Mouse (Mus musculus): ENCODE data around the gene Cd36. TPM values are rescaled to one million over a fixed set of nuclear protein-coding genes. Genes with fewer than 3 reads are reported as not detected.
A peak's percentile ranks its signal among the peaks of the same experiment; 100 is the strongest.
"Not testable (repeated sequence)": the region's sequence is repeated elsewhere in the genome, so short reads cannot be mapped to it uniquely, and the experiment has no call there.

The Cd36 gene
- 22.6 and 25.0 TPM in 2 replicates for polyA plus RNA-seq (2015; fragmentation: Nextera tagmentation; extraction: Ambion mirVana)

- no peaks in the 10 kb centered on the region for H3K4me1 ChIP-seq (replicated peaks; ENCODE audit: insufficient read depth, low read length)
- no peaks in the 10 kb centered on the region for H3K27me3 ChIP-seq (ENCODE audit: insufficient read depth, low read length)
- no peaks in the 10 kb centered on the region for H3K36me3 ChIP-seq (ENCODE audit: insufficient read depth, low read length)
- H3K4me2 ChIP-seq (ENCODE audit: low read length) = peak within 1 kb of the TSS; percentile 15; the same call in 1 of the 2 replicates
- ATAC-seq (replicated peaks; ENCODE audit: low FRiP score, low read depth) (no peak), DNase-seq (ENCODE audit: low spot score) (no peak)
- no peak within 1 kb of the TSS for H3K27ac ChIP-seq
- TF ChIP-seq CTCF (IDR thresholded peaks at IDR 0.05; ENCODE audit: low read depth) = no peak
- no peaks in the 10 kb centered on the region for H3K9me3 ChIP-seq (replicated peaks; ENCODE audit: low read length)
- no peak within 1 kb of the TSS for H3K9ac ChIP-seq (ENCODE audit: low read depth, low read length)
- H3K4me3 ChIP-seq (replicated peaks; ENCODE audit: low read depth, low read length) = no peak within 1 kb of the TSS
- 19% methylated on average over 5 of the region's 5 CpGs for WGBS
Measured at GRCm38 (mm10) chr5:17888598-17888997, at the start of gene Cd36. Cd36 (minus strand) TSS chr5:17888801.

- ATAC-seq (replicated peaks; ENCODE audit: low FRiP score, low read depth) (no peak), DNase-seq (ENCODE audit: low spot score) (no peak)
- no peak overlapping the region for H3K4me3 ChIP-seq (replicated peaks; ENCODE audit: low read depth, low read length)
- WGBS = 54% methylated on average over 1 of the region's 1 CpGs
- H3K27me3 ChIP-seq (ENCODE audit: insufficient read depth, low read length) = no peaks in the 10 kb centered on the region
- no peaks in the 10 kb centered on the region for H3K4me1 ChIP-seq (replicated peaks; ENCODE audit: insufficient read depth, low read length)
- no peak overlapping the region for H3K9ac ChIP-seq (ENCODE audit: low read depth, low read length)
- H3K9me3 ChIP-seq (replicated peaks; ENCODE audit: low read length) = no peaks in the 10 kb centered on the region
- no peak overlapping the region for H3K4me2 ChIP-seq (ENCODE audit: low read length)
- TF ChIP-seq CTCF (IDR thresholded peaks at IDR 0.05; ENCODE audit: low read depth) = no peak
- no peak overlapping the region for H3K27ac ChIP-seq
- no peaks in the 10 kb centered on the region for H3K36me3 ChIP-seq (ENCODE audit: insufficient read depth, low read length)
Measured at GRCm38 (mm10) chr5:17934501-17934900, 45.9 kb upstream of the Cd36 start.

GRCm38 (mm10) chr5:17931588-17931987, 43.0 kb upstream of the Cd36 start:
- not testable (repeated sequence) for DNase-seq (ENCODE audit: low spot score); H3K27me3 ChIP-seq (ENCODE audit: insufficient read depth, low read length); H3K4me2 ChIP-seq (ENCODE audit: low read length); H3K9ac ChIP-seq (ENCODE audit: low read depth, low read length); H3K4me1 ChIP-seq (replicated peaks; ENCODE audit: insufficient read depth, low read length); H3K4me3 ChIP-seq (replicated peaks; ENCODE audit: low read depth, low read length); ATAC-seq (replicated peaks; ENCODE audit: low FRiP score, low read depth); H3K27ac ChIP-seq; H3K9me3 ChIP-seq (replicated peaks; ENCODE audit: low read length); H3K36me3 ChIP-seq (ENCODE audit: insufficient read depth, low read length)
- 97% methylated on average over 2 of the region's 2 CpGs for WGBS

GRCm38 (mm10) chr5:17929006-17929567, 40.5 kb upstream of the Cd36 start:
- H3K4me2 ChIP-seq (ENCODE audit: low read length) = no peak overlapping the region
- H3K27me3 ChIP-seq (ENCODE audit: insufficient read depth, low read length) = no peaks in the 10 kb centered on the region
- H3K9me3 ChIP-seq (replicated peaks; ENCODE audit: low read length) = no peaks in the 10 kb centered on the region
- no peaks in the 10 kb centered on the region for H3K36me3 ChIP-seq (ENCODE audit: insufficient read depth, low read length)
- no peak for TF ChIP-seq CTCF (IDR thresholded peaks at IDR 0.05; ENCODE audit: low read depth)
- peaks cover 5% of the 10 kb centered on the region for H3K4me1 ChIP-seq (replicated peaks; ENCODE audit: insufficient read depth, low read length)
- no peak overlapping the region for H3K9ac ChIP-seq (ENCODE audit: low read depth, low read length)
- ATAC-seq (replicated peaks; ENCODE audit: low FRiP score, low read depth) (0 out of 2 replicates have a peak, but pooled peaks have one; percentile 40), DNase-seq (ENCODE audit: low spot score) (no peak)
- WGBS = 40% methylated on average over 7 of the region's 7 CpGs
- H3K27ac ChIP-seq = no peak overlapping the region
- H3K4me3 ChIP-seq (replicated peaks; ENCODE audit: low read depth, low read length) = no peak overlapping the region

- Histone ChIP-seq H3K4me3 (replicated peaks; ENCODE audit: low read depth, low read length) (no peak overlapping the region), H3K9me3 (replicated peaks; ENCODE audit: low read length) (no peaks in the 10 kb centered on the region), H3K9ac (ENCODE audit: low read depth, low read length) (no peak overlapping the region), H3K36me3 (ENCODE audit: insufficient read depth, low read length) (no peaks in the 10 kb centered on the region), H3K4me1 (replicated peaks; ENCODE audit: insufficient read depth, low read length) (peaks cover 5% of the 10 kb centered on the region), H3K27me3 (ENCODE audit: insufficient read depth, low read length) (no peaks in the 10 kb centered on the region), H3K27ac (no peak overlapping the region), H3K4me2 (ENCODE audit: low read length) (no peak overlapping the region)
- TF ChIP-seq CTCF (IDR thresholded peaks at IDR 0.05; ENCODE audit: low read depth) = no peak
- DNase-seq (ENCODE audit: low spot score) = peak; percentile 44
- WGBS = 29% methylated on average over 4 of the region's 4 CpGs
- peak; percentile 91 for ATAC-seq (replicated peaks; ENCODE audit: low FRiP score, low read depth)
Measured at GRCm38 (mm10) chr5:17928471-17928870, 39.9 kb upstream of the Cd36 start.

- Histone ChIP-seq H3K4me3 (replicated peaks; ENCODE audit: low read depth, low read length) (no peak overlapping the region), H3K27ac (0 out of 2 replicates have a peak overlapping the region, but pooled peaks have one; percentile 68), H3K9me3 (replicated peaks; ENCODE audit: low read length) (no peaks in the 10 kb centered on the region), H3K4me1 (replicated peaks; ENCODE audit: insufficient read depth, low read length) (peaks cover 5% of the 10 kb centered on the region), H3K27me3 (ENCODE audit: insufficient read depth, low read length) (no peaks in the 10 kb centered on the region), H3K9ac (ENCODE audit: low read depth, low read length) (no peak overlapping the region), H3K36me3 (ENCODE audit: insufficient read depth, low read length) (no peaks in the 10 kb centered on the region), H3K4me2 (ENCODE audit: low read length) (no peak overlapping the region)
- no peak for TF ChIP-seq CTCF (IDR thresholded peaks at IDR 0.05; ENCODE audit: low read depth)
- ATAC-seq (replicated peaks; ENCODE audit: low FRiP score, low read depth) (peak; percentile 29; the same call in 1 of the 2 replicates), DNase-seq (ENCODE audit: low spot score) (peak; percentile 93)
- 12% methylated on average over 2 of the region's 2 CpGs for WGBS
Measured at GRCm38 (mm10) chr5:17924085-17924518, 35.5 kb upstream of the Cd36 start.

- no peak overlapping the region for H3K4me3 ChIP-seq (replicated peaks; ENCODE audit: low read depth, low read length)
- DNase-seq (ENCODE audit: low spot score) = no peak
- no peak overlapping the region for H3K9ac ChIP-seq (ENCODE audit: low read depth, low read length)
- H3K4me1 ChIP-seq (replicated peaks; ENCODE audit: insufficient read depth, low read length) = peaks cover 5% of the 10 kb centered on the region
- H3K27ac ChIP-seq = no peak overlapping the region
- TF ChIP-seq CTCF (IDR thresholded peaks at IDR 0.05; ENCODE audit: low read depth) = no peak
- no peaks in the 10 kb centered on the region for H3K9me3 ChIP-seq (replicated peaks; ENCODE audit: low read length)
- ATAC-seq (replicated peaks; ENCODE audit: low FRiP score, low read depth) = peak; percentile 38; the same call in 1 of the 2 replicates
- 70% methylated on average over 3 of the region's 3 CpGs for WGBS
- H3K27me3 ChIP-seq (ENCODE audit: insufficient read depth, low read length) = no peaks in the 10 kb centered on the region
- no peaks in the 10 kb centered on the region for H3K36me3 ChIP-seq (ENCODE audit: insufficient read depth, low read length)
- no peak overlapping the region for H3K4me2 ChIP-seq (ENCODE audit: low read length)
Measured at GRCm38 (mm10) chr5:17923648-17924047, 35.0 kb upstream of the Cd36 start.
